Mouse (Mus musculus) limb, embryonic 14.5 days (tissue): ENCODE results near the gene Hdac11. TPM values are rescaled to one million over a fixed set of nuclear protein-coding genes. Genes with fewer than 3 reads are reported as not detected.
A peak's percentile ranks its signal among the peaks of the same experiment; 100 is the strongest.

Source experiments
- ATAC-seq: fragments of 200-750 bp; cut with Nextera tagmentation; 2 replicates; pipeline ENCODE4 v1.8.0; 2017; ENCODE audit warnings: low read depth, moderate number of reproducible peaks, moderate TSS enrichment; ENCODE audit not compliant: low FRiP score
- DNase-seq: peaks from one replicate; pipeline ENCODE4 v3.0.0-alpha.2; 2015; ENCODE audit warnings: low spot score
- H3K27ac ChIP-seq: fragments of 300-500 bp; sonication (generic); replicated peaks from 2 replicates; pipeline ENCODE4 v1.5.1; 2014; ENCODE audit warnings: low read depth, mild to moderate bottlenecking, low read length, moderate library complexity, mixed read lengths
- H3K27me3 ChIP-seq: fragments of 300-500 bp; sonication (generic); 2 replicates; pipeline ENCODE4 v1.6.1; 2014; ENCODE audit warnings: low read length, mixed read lengths; ENCODE audit not compliant: control insufficient read depth, insufficient read depth
- H3K36me3 ChIP-seq: fragments of 300-500 bp; sonication (generic); 2 replicates; pipeline ENCODE4 v1.6.1; 2014; ENCODE audit warnings: mild to moderate bottlenecking, low read length, moderate library complexity, mixed read lengths; ENCODE audit not compliant: control insufficient read depth, insufficient read depth
- H3K4me1 ChIP-seq: fragments of 300-500 bp; sonication (generic); 2 replicates; pipeline ENCODE4 v1.6.1; 2014; ENCODE audit warnings: antibody characterized with exemption, low read length, mixed read lengths; ENCODE audit not compliant: control insufficient read depth, insufficient read depth
- H3K4me2 ChIP-seq: fragments of 300-500 bp; sonication (generic); replicated peaks from 2 replicates; pipeline ENCODE4 v1.6.1; 2014; ENCODE audit warnings: low read depth, mild to moderate bottlenecking, low read length, moderate library complexity; ENCODE audit not compliant: severe bottlenecking
- H3K4me3 ChIP-seq: fragments of 300-500 bp; sonication (generic); replicated peaks from 2 replicates; pipeline ENCODE4 v1.5.1; 2014; ENCODE audit warnings: low read length
- H3K9ac ChIP-seq: fragments of 300-500 bp; sonication (generic); 2 replicates; pipeline ENCODE4 v1.6.1; 2014; ENCODE audit warnings: mild to moderate bottlenecking, low read depth, low read length, moderate library complexity; ENCODE audit not compliant: severe bottlenecking
- H3K9me3 ChIP-seq: fragments of 300-500 bp; sonication (generic); 2 replicates; pipeline ENCODE4 v1.6.1; 2016; ENCODE audit warnings: low read length; ENCODE audit not compliant: control insufficient read depth
- POLR2A ChIP-seq: fragments of 200-500 bp; IDR thresholded peaks from 2 replicates; pipeline ENCODE4 v1.8.0; 2012; ENCODE audit warnings: inconsistent platforms, mild to moderate bottlenecking, moderate library complexity, borderline replicate concordance; ENCODE audit not compliant: insufficient read depth, insufficient read length; ENCODE audit errors: extremely low read depth
- WGBS: fragments of 180-500 bp; shearing (Covaris S2); extraction: QIAGEN DNeasy Blood & Tissue Kit; methylation state at CpG from one replicate; pipeline ENCODE4 v1.1.7; 2014; 5-methylcytosine and 5-hydroxymethylcytosine counted together
- polyA plus RNA-seq, 2 experiments: library from polyadenylated mRNA; depleted of rRNA in 1 of 2; stranded (reverse) in 1 of 2; unstranded in 1 of 2; fragments of >200 nt; fragmentation: Nextera tagmentation in 1 of 2; extraction: Ambion mirVana in 1 of 2; gene quantifications; 2 replicates each; pipeline versions ENCODE4 v1.2.1 to v1.2.3; 2012 to 2014

Hdac11 gene
- polyA plus RNA-seq, 2 experiments, result 18.5 to 43.9 TPM

DNA sequence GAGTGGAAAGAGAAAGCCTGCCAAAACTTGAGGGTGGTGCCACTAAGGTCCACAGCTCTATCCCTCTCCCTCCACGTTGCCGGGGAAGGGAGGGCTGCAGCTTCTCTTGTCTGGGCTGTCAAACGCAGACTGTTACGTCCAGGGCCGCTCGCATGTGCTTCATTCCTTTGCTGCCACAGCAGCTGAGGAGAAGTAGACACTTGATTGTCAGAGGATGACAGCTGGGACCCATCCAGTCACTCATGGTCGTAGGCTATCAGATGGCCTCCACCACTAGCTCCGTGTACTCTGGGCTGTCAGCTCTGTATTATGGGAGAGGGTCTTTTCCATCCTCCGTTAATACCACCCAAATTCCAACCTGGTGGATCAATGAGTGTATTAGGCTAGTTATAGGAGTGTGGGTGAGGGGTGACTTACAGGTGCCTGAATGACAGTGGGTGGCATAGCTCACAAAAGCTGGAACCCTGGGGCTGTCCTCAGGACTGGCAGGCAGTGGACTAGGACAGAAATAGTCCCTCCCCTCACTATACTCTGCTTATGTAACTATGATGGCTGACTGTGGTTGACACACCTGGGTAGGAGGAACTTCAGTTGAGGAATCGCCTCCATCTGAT, 19.0 kb upstream of the Hdac11 start:
- H3K9me3 ChIP-seq, result no peaks in the 10 kb centered on the region
- no peaks in the 10 kb centered on the region for H3K27me3 ChIP-seq
- H3K4me3 ChIP-seq, result no peak overlapping the region
- no peaks in the 10 kb centered on the region for H3K4me1 ChIP-seq
- 70% methylated on average over 10 of the region's 10 CpGs for WGBS
- H3K36me3 ChIP-seq, result no peaks in the 10 kb centered on the region
- ATAC-seq, result peak; percentile 63; the same call in 1 of the 2 replicates
- no peak for DNase-seq
- H3K9ac ChIP-seq, result no peak overlapping the region
- H3K27ac ChIP-seq, result no peak overlapping the region
- H3K4me2 ChIP-seq, result no peak overlapping the region
- no peak for TF ChIP-seq POLR2A

DNA sequence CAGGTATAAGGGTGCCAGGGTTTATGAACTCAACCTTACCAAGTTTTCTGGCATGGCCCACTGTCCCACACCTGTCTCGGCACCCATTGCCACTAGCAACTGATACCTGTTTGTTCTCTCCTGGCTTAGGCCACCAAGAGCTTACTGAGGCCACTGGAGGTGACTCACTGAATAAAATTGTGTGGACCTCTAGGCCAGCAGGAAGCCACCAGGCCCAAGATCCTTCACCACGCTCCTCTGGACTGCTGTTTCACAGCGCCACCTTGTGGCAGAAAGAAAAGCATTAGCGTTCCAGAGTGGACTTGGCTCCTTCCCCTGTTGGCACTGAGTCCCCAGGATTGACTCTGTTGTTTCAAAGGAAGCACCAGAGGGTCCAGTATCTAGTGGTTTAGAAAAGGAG, 16.6 kb upstream of the Hdac11 start:
- Histone ChIP-seq H3K4me2 (no peak overlapping the region), H3K36me3 (no peaks in the 10 kb centered on the region), H3K27me3 (no peaks in the 10 kb centered on the region), H3K27ac (no peak overlapping the region), H3K9me3 (no peaks in the 10 kb centered on the region), H3K4me1 (no peaks in the 10 kb centered on the region), H3K9ac (no peak overlapping the region), H3K4me3 (no peak overlapping the region)
- ATAC-seq, result peak; percentile 58; the same call in 1 of the 2 replicates
- WGBS, result 27% methylated on average over 4 of the region's 4 CpGs
- no peak for TF ChIP-seq POLR2A
- DNase-seq, result peak; percentile 83

DNA sequence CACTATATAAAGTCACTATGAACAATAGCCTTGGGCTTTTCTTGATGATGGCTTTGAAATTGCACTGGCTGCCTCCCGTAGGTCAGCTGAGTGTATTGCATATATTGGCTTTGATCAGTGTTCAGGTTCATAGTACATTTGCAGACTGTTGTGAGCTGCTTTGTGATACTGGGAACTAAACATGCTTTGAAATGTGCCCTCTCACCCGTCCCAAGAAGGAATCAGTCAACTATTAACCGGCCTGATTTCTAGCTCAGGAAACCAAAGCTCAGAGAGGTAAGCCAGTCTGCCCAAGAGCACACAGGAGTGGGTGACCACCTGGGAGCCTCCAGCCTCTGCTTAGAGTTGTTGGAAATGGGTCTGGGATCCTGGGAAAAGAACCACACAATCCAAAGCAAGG, 11.4 kb upstream of the Hdac11 start:
- TF ChIP-seq POLR2A, result no peak
- DNase-seq, result no peak
- no peak overlapping the region for H3K9ac ChIP-seq
- H3K4me2 ChIP-seq, result no peak overlapping the region
- H3K9me3 ChIP-seq, result no peaks in the 10 kb centered on the region
- H3K36me3 ChIP-seq, result no peaks in the 10 kb centered on the region
- no peak overlapping the region for H3K4me3 ChIP-seq
- no peak for ATAC-seq
- H3K4me1 ChIP-seq, result peaks cover 3% of the 10 kb centered on the region; the same call in 1 of the 2 replicates
- no peak overlapping the region for H3K27ac ChIP-seq
- H3K27me3 ChIP-seq, result no peaks in the 10 kb centered on the region
- 73% methylated on average over 3 of the region's 3 CpGs for WGBS

DNA sequence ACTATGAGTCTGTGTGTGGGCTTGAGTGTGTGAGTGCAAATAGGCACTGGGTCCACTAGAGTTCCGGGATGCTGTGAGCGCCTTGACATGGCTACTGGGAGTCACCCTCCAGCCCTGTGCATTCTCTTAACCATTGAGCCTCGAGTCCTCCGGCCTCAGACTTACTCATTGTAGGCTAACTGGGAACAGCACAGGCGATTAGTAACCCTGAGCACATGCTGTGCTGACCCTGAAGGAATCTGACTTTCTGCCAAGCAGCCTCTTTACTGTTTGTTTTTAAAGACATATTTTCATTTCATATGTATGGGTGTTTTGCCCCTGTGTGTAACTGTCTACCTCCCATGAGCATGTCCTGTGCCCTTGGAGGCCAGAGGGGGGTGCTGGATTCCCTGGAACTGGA, 10.9 kb upstream of the Hdac11 start:
- Histone ChIP-seq H3K4me1 (peaks cover 3% of the 10 kb centered on the region; the same call in 1 of the 2 replicates), H3K27ac (no peak overlapping the region), H3K27me3 (no peaks in the 10 kb centered on the region), H3K4me2 (no peak overlapping the region), H3K9ac (no peak overlapping the region), H3K36me3 (no peaks in the 10 kb centered on the region), H3K4me3 (no peak overlapping the region), H3K9me3 (no peaks in the 10 kb centered on the region)
- WGBS, result 59% methylated on average over 5 of the region's 5 CpGs
- no peak for DNase-seq
- no peak for ATAC-seq
- no peak for TF ChIP-seq POLR2A

DNA sequence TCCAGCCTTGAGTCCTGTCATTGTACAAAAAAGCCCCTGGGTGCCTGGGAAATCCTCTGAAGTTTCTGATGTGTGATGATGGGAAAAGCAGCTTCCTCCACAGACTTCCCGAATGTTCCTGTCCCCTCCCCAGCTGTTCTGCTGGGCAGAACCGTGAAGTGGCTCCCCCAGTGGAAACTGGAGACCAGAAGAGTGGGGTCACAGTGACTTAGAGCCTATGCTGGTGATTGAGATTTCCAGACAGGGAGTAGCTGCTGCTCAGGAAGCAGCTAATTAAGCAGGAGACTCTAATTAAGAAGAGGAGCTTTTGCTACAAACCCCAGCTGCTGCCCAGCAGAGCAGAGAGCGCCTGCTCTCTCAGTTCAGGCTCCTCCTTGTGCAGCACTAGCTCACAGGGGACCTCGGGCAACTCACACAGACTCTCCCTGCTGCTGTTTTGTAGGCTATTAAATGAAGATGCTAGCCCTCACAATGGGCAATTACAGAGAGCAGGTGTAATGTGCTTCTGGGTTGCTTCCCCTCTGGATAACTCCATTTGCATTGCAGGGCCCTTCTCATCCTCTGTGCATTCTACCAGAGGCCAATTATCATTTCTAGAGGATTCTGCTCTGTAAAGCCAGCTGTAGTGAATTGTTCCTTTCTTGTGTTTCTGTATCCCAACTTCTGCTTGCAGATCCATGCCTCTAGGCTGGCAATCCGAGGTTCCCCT, 9.9 kb upstream of the Hdac11 start:
- Histone ChIP-seq H3K9ac (no peak overlapping the region), H3K27me3 (no peaks in the 10 kb centered on the region), H3K4me3 (no peak overlapping the region), H3K4me1 (peaks cover 3% of the 10 kb centered on the region; the same call in 1 of the 2 replicates), H3K27ac (no peak overlapping the region), H3K36me3 (no peaks in the 10 kb centered on the region), H3K4me2 (no peak overlapping the region), H3K9me3 (no peaks in the 10 kb centered on the region)
- no peak for DNase-seq
- 14% methylated on average over 5 of the region's 5 CpGs for WGBS
- ATAC-seq, result no peak
- TF ChIP-seq POLR2A, result no peak
